Comparison of ENCODE assay signal across 22 mouse cellular contexts in genomic region chr6:17241013-17241412, GRCm38 (mm10). TPM values are rescaled to one million over a fixed set of nuclear protein-coding genes. Genes with fewer than 3 reads are reported as not detected.
A peak's percentile ranks its signal among the peaks of the same experiment; 100 is the strongest.
DNase-seq lines count a peak whose midpoint lies in the region; ATAC-seq and TF ChIP-seq lines count a peak whose summit lies in the region.
"Had no signal": no experiment of that assay in that cellular context is flagged by ENCODE, and none has a peak within 500 bp of the region (broad histone marks: within the 10 kb centered on the region; RNA-seq: fewer than 3 reads in every experiment).

No protein-coding gene starts in this region.

- H3K36me3 ChIP-seq in forebrain, embryonic 13.5 days (ENCODE audit: poor library complexity, severe bottlenecking), result no peaks in the 10 kb centered on the region
- H3K36me3 ChIP-seq: embryonic facial prominence, embryonic 13.5 days; embryonic facial prominence, embryonic 15.5 days had no signal

- 97% methylated on average over 1 of the region's 1 CpGs for WGBS in forebrain, embryonic 13.5 days

- no peak for TF ChIP-seq CTCF in gastrocnemius, adult 2 months (IDR thresholded peaks at IDR 0.05)

- intact Hi-C loops in gastrocnemius, adult 2 months (cut with DNase I), result no loop called here

- DNase-seq in gastrocnemius, adult 2 months, result no peak
- no peak for DNase-seq in gastrocnemius, postnatal 10 days
- peak; percentile 60 for DNase-seq in 3T3-L1 (ENCODE audit: low read depth, low spot score)
- DNase-seq in adipocyte (ENCODE audit: low spot score), result peak; percentile 41
- no peak for DNase-seq in lung, postnatal 25 days (ENCODE audit: low spot score)
- DNase-seq: adrenal gland, adult 2 months; adrenal gland, postnatal 10 days; adrenal gland, postnatal 25 days; cerebellum, adult 11-12 months; cerebellum, adult 2 months; cerebellum, adult 9-11 months; cerebellum, postnatal 14 days; cerebellum, postnatal 36 days; embryo, embryonic 11 days had no signal

- H3K27ac ChIP-seq in gastrocnemius, adult 2 months, result peak overlapping the region; percentile 32
- no peak overlapping the region for H3K27ac ChIP-seq in forebrain, embryonic 13.5 days
- H3K27ac ChIP-seq: embryonic facial prominence, embryonic 13.5 days; embryonic facial prominence, embryonic 15.5 days had no signal

- no peak overlapping the region for H3K4me2 ChIP-seq in forebrain, embryonic 13.5 days
- H3K4me2 ChIP-seq: embryonic facial prominence, embryonic 13.5 days; embryonic facial prominence, embryonic 15.5 days had no signal

- H3K4me3 ChIP-seq in gastrocnemius, adult 2 months, result no peak overlapping the region
- H3K4me3 ChIP-seq in forebrain, embryonic 13.5 days, result no peak overlapping the region
- H3K4me3 ChIP-seq: embryonic facial prominence, embryonic 13.5 days; embryonic facial prominence, embryonic 15.5 days had no signal

- H3K9me3 ChIP-seq in forebrain, embryonic 13.5 days (replicated peaks), result no peaks in the 10 kb centered on the region
- H3K9me3 ChIP-seq: embryonic facial prominence, embryonic 15.5 days had no signal

- no peak for ATAC-seq in forebrain, embryonic 13.5 days
- ATAC-seq: activated CD4-positive, CD25-positive, alpha-beta regulatory T cell, adult 4 months; forebrain, embryonic 14.5 days; forebrain, embryonic 16.5 days; Patski had no signal

- H3K27me3 ChIP-seq in forebrain, embryonic 13.5 days, result no peaks in the 10 kb centered on the region
- H3K27me3 ChIP-seq: embryonic facial prominence, embryonic 13.5 days; embryonic facial prominence, embryonic 15.5 days; Patski had no signal

- no peak overlapping the region for H3K9ac ChIP-seq in forebrain, embryonic 13.5 days
- H3K9ac ChIP-seq: embryonic facial prominence, embryonic 13.5 days; embryonic facial prominence, embryonic 15.5 days had no signal

- no peaks in the 10 kb centered on the region for H3K4me1 ChIP-seq in forebrain, embryonic 13.5 days
- H3K4me1 ChIP-seq: embryonic facial prominence, embryonic 13.5 days; embryonic facial prominence, embryonic 15.5 days had no signal

RNA-seq across cellular contexts. Expression of gene Cav2, which starts 40.0 kb away (rescaled TPM):
- 10 to 100 TPM; 13.8 to 24.2 TPM for total RNA-seq in gastrocnemius, adult 2 months (2021)
- total RNA-seq in gastrocnemius, postnatal 10 days (2021), result 10 to 100 TPM; 30.6 to 33.4 TPM
- polyA plus RNA-seq in forebrain, embryonic 13.5 days (2015; fragmentation: Nextera tagmentation; extraction: Ambion mirVana), result 7.8 and 8.1 TPM in 2 replicates
- total RNA-seq: MEL had no signal

Comparison
In these comparisons a context has a peak if more than half of its experiments do, and no peak if none do; other contexts are left out.
1. DNase-seq: peak in 3T3-L1 (single experiment) and adipocyte (single experiment); none in gastrocnemius, adult 2 months (single experiment), gastrocnemius, postnatal 10 days (single experiment) and lung, postnatal 25 days (single experiment).